Mouse (Mus musculus): ENCODE measurements around the gene Car5a.

The Car5a gene

DNA sequence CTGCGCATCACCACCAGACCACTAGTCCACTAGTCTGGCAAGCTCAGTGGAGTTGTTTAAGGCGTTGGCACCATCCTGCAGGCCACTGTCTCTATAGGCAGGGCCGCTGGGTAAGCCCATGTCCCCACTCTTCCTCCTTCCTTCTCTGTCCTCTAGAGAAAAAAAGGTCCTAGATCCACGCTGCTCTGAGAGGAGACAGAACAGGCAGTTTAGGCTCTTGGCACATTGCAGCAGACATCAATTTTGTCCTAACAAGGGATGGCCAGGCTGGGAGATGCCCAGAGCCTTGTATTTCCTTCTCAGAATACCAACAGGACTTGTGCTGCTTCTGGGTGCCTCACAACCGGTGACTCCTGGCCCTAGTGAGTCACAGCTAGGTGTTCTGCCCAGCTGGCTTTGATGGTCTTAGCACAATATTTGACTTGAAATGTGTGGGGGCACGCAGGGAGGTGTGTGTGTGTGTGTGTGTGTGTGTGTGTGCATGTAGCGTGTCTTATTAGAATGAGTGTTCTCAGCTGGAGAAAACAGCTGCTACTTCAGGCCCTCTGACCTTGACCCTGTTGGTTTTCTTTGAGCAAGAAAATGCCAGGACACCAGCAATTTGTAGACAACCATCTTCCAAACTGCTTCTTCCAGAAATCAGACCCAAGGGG is 66.8 kb downstream of the Car5a start:
- DNase-seq (ENCODE audit: low read depth, low spot score) = no peak
- H3K27me3 ChIP-seq (ENCODE audit: control insufficient read depth, insufficient read depth, low read length, poor library complexity, severe bottlenecking) = no peaks in the 10 kb centered on the region
- no peaks in the 10 kb centered on the region for H3K36me3 ChIP-seq (ENCODE audit: control insufficient read depth, insufficient read depth, low read length, poor library complexity, severe bottlenecking)

DNA sequence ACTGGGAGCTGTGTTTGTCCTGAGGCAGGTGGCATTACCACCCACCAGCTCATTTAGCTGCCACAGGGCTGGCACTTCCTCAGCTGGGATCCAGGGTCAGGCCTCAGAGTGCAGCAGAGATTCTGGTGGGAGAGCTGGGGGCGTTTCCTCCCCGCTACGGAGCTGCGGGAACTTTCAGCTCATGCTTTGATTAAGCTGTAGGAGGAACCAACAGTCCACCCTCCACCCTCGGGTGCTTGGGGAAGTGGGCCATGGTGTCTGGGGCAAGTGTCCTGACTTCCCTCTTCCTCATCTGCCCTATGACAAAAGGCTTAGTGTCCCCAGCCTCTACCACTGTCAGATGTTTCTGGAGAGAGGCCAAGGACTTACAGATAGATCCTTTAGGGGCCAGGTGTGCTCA is 67.5 kb downstream of the Car5a start:
- H3K36me3 ChIP-seq (ENCODE audit: control insufficient read depth, insufficient read depth, low read length, poor library complexity, severe bottlenecking) = no peaks in the 10 kb centered on the region
- peak; percentile 13 for DNase-seq (ENCODE audit: low read depth, low spot score)
- H3K27me3 ChIP-seq (ENCODE audit: control insufficient read depth, insufficient read depth, low read length, poor library complexity, severe bottlenecking) = no peaks in the 10 kb centered on the region

DNA sequence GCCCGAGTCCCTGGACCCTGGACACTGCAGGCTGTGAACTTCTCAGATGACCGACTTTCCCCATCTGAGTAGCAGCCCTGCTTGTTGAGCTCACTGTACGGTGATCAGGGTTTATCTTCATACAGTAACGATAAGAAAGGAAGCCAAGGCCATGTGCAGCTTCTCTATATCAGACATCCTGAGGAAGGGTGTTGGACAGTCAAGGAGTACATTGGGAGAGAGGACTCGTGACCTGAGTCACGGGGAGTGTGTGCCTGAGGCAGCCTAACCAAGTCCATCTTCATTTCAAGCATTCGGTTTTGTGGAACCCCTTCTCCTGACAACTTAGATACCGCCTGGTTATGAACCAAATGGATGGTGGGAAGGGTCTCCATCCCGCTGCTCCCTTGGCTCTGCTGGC is 69.2 kb downstream of the Car5a start:
- Histone ChIP-seq H3K27me3 (ENCODE audit: control insufficient read depth, insufficient read depth, low read length, poor library complexity, severe bottlenecking) (no peaks in the 10 kb centered on the region), H3K36me3 (ENCODE audit: control insufficient read depth, insufficient read depth, low read length, poor library complexity, severe bottlenecking) (no peaks in the 10 kb centered on the region)
- no peak for DNase-seq (ENCODE audit: low read depth, low spot score)

DNA sequence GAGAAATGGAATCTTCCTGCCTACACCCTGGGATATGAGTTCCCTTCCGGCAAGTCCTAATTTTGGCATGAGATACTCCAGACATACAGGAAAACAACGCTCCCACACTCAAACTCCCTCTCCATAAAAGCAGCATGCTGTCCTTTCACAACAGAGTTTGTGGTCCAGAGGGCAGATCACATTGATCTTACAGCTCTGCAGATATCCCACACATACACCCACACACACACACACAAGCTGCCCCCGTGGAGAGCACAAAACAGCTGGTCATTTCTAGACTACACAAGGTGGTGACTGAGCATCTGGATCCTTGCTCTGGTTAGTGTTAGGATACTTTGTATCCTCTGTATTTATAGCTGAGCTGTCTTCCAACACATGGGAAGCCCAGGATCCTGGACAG is 69.7 kb downstream of the Car5a start:
- no peak for DNase-seq (ENCODE audit: low read depth, low spot score)
- Histone ChIP-seq H3K36me3 (ENCODE audit: control insufficient read depth, insufficient read depth, low read length, poor library complexity, severe bottlenecking) (no peaks in the 10 kb centered on the region), H3K27me3 (ENCODE audit: control insufficient read depth, insufficient read depth, low read length, poor library complexity, severe bottlenecking) (no peaks in the 10 kb centered on the region)

DNA sequence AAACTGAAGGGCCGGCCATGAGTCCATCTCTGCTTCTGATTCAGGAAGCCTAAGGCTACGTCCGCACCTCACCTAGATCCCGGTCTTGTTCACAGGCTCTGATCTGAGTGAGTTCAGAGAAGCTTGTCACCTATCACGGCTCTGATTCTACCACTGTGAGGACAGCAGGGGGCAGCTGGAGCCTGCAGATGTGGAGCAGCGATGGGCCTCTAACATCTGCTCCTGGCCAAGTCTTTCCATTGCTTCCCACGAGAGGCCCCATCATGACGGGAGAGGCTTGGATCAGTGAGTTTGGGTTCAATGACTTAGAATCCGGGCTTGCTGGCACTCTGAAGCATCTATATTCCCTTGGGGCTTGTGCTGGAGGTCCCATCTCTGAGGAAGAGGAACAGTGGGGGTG is 70.7 kb downstream of the Car5a start:
- Histone ChIP-seq H3K36me3 (ENCODE audit: control insufficient read depth, insufficient read depth, low read length, poor library complexity, severe bottlenecking) (no peaks in the 10 kb centered on the region), H3K27me3 (ENCODE audit: control insufficient read depth, insufficient read depth, low read length, poor library complexity, severe bottlenecking) (no peaks in the 10 kb centered on the region)
- DNase-seq (ENCODE audit: low read depth, low spot score) = peak; percentile 35

DNA sequence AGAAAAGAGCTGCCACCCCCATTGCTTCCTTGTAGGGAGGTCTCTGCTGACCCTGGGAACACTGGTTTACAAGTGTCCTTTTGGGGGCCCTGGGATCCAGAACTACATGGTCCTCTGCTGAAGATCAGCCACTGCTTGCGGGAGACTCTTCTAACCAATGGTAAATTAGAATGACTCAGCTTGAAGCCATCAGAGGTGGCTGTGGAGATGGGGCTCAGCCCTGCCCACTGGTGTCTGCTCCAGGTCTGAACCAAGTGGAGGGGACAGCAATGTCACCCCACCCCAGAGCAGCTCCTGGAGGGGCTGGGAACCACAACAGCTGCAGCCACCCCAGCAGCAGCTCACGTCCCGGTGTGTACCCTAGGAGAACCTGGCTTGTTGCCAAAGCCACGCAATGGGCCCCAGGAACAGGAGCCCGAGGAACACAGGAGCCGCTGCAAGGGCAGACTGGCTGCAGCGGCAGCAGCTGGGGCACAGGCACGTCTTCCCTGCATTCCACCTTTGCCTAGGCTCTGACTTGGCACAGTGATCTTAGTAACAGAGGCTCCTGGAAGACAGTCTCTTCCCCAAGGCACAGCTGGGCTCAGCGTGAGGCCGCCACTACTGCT is 72.8 kb downstream of the Car5a start:
- Histone ChIP-seq H3K27me3 (ENCODE audit: control insufficient read depth, insufficient read depth, low read length, poor library complexity, severe bottlenecking) (no peaks in the 10 kb centered on the region), H3K36me3 (ENCODE audit: control insufficient read depth, insufficient read depth, low read length, poor library complexity, severe bottlenecking) (no peaks in the 10 kb centered on the region)
- no peak for DNase-seq (ENCODE audit: low read depth, low spot score)

DNA sequence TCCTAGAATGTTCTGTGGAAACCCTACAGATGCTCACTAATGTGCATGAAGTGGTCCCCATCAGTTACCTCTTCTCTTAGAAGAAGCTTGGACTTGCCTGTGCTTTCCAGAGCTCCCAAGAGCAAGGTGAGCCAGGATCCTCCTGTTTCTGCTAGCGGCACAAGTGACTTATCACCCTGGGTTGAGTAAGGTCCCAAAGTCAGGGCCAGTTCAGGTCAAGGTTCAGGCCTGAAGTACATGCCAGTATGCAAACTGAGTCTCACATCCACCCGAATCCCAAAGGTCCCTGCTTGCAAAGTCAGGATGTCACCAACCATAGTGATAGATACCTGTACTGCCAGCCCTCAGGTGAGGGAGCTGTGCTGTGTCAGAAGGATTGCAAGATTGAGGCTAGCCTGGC is 74.5 kb downstream of the Car5a start:
- no peaks in the 10 kb centered on the region for H3K36me3 ChIP-seq (ENCODE audit: control insufficient read depth, insufficient read depth, low read length, poor library complexity, severe bottlenecking)
- no peak for DNase-seq (ENCODE audit: low read depth, low spot score)
- no peaks in the 10 kb centered on the region for H3K27me3 ChIP-seq (ENCODE audit: control insufficient read depth, insufficient read depth, low read length, poor library complexity, severe bottlenecking)

DNA sequence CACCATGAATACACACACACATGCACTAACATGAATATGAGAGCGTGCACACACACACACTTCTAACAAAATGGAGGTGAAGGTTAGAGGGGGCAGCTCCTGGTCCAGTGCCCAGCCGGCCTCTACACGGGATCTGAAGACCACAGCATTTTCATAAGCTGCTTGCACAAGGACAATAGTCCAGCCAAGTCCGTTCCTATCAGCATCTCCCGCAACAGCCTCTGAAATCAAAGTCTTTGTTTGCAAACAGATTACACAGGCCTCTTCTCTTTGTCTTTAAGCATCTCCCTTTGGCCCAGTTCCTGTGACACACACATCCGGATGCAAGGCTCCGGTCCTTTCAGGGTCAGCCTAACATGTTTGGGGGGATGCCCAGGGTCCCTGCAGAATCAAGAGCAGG is 75.8 kb downstream of the Car5a start:
- Histone ChIP-seq H3K27me3 (ENCODE audit: control insufficient read depth, insufficient read depth, low read length, poor library complexity, severe bottlenecking) (no peaks in the 10 kb centered on the region), H3K36me3 (ENCODE audit: control insufficient read depth, insufficient read depth, low read length, poor library complexity, severe bottlenecking) (no peaks in the 10 kb centered on the region)
- no peak for DNase-seq (ENCODE audit: low read depth, low spot score)

DNA sequence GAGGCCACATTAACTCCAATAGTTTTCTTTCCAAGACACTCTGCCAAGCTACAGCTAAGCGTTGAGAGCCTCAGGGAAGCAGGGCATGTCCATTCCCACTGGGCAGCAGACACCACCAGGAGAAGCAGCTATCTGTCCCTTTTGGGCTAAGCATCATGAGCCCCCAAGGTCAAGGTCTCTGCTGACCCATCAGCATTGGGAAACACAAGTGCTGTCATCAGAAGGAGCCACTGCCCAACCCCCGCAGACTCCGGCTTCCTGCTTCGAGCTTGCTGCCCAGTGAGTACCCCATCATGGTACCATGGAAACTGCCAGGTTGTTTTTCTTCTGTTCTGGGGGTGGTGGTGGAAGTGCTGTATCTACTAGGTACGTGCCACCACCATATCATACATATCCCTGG is 76.5 kb downstream of the Car5a start:
- Histone ChIP-seq H3K27me3 (ENCODE audit: control insufficient read depth, insufficient read depth, low read length, poor library complexity, severe bottlenecking) (no peaks in the 10 kb centered on the region), H3K36me3 (ENCODE audit: control insufficient read depth, insufficient read depth, low read length, poor library complexity, severe bottlenecking) (no peaks in the 10 kb centered on the region)
- no peak for DNase-seq (ENCODE audit: low read depth, low spot score)

Measured in splenic B cell, adult 2 months (primary cell).